Mouse (Mus musculus) heart, postnatal 0 days (tissue): ENCODE measurements around the gene Slco4a1.

ENCODE experiments used
- CTCF ChIP-seq: IDR thresholded peaks from 2 replicates; pipeline ENCODE4 v1.5.1; 2016; ENCODE audit warnings: antibody characterized with exemption, control low read depth, low read depth
- EP300 ChIP-seq: IDR thresholded peaks from 2 replicates; pipeline ENCODE4 v1.6.1; 2016; ENCODE audit warnings: antibody characterized with exemption, low read depth

GRCm38 (mm10) chr2:180484882-180485281, 28.8 kb downstream of the Slco4a1 start:
- TF ChIP-seq CTCF: no peak
- TF ChIP-seq EP300: no peak
